ENCODE assay signal across 11 mouse cellular contexts in genomic region chr8:123037487-123037886, GRCm38 (mm10). TPM values are rescaled to one million over a fixed set of nuclear protein-coding genes. Genes with fewer than 3 reads are reported as not detected.
DNase-seq lines count a peak whose midpoint lies in the region; ATAC-seq and TF ChIP-seq lines count a peak whose summit lies in the region.
"Had no signal": no experiment of that assay in that cellular context is flagged by ENCODE, and none has a peak within 500 bp of the region (broad histone marks: within the 10 kb centered on the region; RNA-seq: fewer than 3 reads in every experiment).

No protein-coding gene starts in this region.

- H3K4me3 ChIP-seq in gastrocnemius, adult 2 months: no peak overlapping the region
- H3K4me3 ChIP-seq in thymus, adult 2 months (ENCODE audit: control insufficient read depth, insufficient read depth, low read length): no peak overlapping the region
- H3K4me3 ChIP-seq in liver, embryonic 11.5 days (ENCODE audit: low read depth, low read length): no peak overlapping the region
- no peak overlapping the region for H3K4me3 ChIP-seq in stomach, embryonic 16.5 days (replicated peaks; ENCODE audit: low read length)
- H3K4me3 ChIP-seq in forebrain, embryonic 14.5 days (ENCODE audit: low read depth, low read length): no peak overlapping the region

- H3K9ac ChIP-seq in liver, embryonic 11.5 days (ENCODE audit: low read depth, low read length): no peak overlapping the region
- H3K9ac ChIP-seq in stomach, embryonic 16.5 days (ENCODE audit: low read length): no peak overlapping the region
- H3K9ac ChIP-seq in forebrain, embryonic 14.5 days (ENCODE audit: low read length): no peak overlapping the region

- H3K4me1 ChIP-seq in thymus, adult 2 months (replicated peaks; ENCODE audit: control insufficient read depth, insufficient read depth, low read length): peaks cover 28% of the 10 kb centered on the region
- peaks cover 71% of the 10 kb centered on the region for H3K4me1 ChIP-seq in liver, embryonic 11.5 days (replicated peaks; ENCODE audit: control insufficient read depth, insufficient read depth, low read length)
- peaks cover 46% of the 10 kb centered on the region for H3K4me1 ChIP-seq in stomach, embryonic 16.5 days (ENCODE audit: control insufficient read depth, insufficient read depth, low read length)
- H3K4me1 ChIP-seq in forebrain, embryonic 14.5 days (ENCODE audit: control insufficient read depth, insufficient read depth, low read length): peaks cover 25% of the 10 kb centered on the region

- H3K27ac ChIP-seq in gastrocnemius, adult 2 months: peak overlapping the region; percentile 59
- H3K27ac ChIP-seq in thymus, adult 2 months (ENCODE audit: control insufficient read depth, insufficient read depth, low read length): peak overlapping the region; percentile 11; the same call in 1 of the 2 replicates
- peak overlapping the region; percentile 53 for H3K27ac ChIP-seq in liver, embryonic 11.5 days (ENCODE audit: low read depth, low read length)
- 0 out of 2 replicates have a peak overlapping the region, but pooled peaks have one; percentile 3 for H3K27ac ChIP-seq in stomach, embryonic 16.5 days (ENCODE audit: low read length)
- no peak overlapping the region for H3K27ac ChIP-seq in forebrain, embryonic 14.5 days (ENCODE audit: low read depth, low read length)

- intact Hi-C loops in gastrocnemius, adult 2 months (cut with DNase I): loop anchor here (5.0 kb wide), 1 partner anchor 50 kb away; no protein-coding TSS in a partner anchor

- no peak for ATAC-seq in liver, embryonic 11.5 days (replicated peaks; ENCODE audit: low FRiP score)
- no peak for ATAC-seq in stomach, embryonic 16.5 days (ENCODE audit: insufficient read depth, low FRiP score)
- ATAC-seq in forebrain, embryonic 14.5 days: no peak

- H3K9me3 ChIP-seq in liver, embryonic 11.5 days (ENCODE audit: control insufficient read depth, low read length): no peaks in the 10 kb centered on the region
- no peaks in the 10 kb centered on the region for H3K9me3 ChIP-seq in stomach, embryonic 16.5 days (replicated peaks; ENCODE audit: control insufficient read depth, low read length)
- no peaks in the 10 kb centered on the region for H3K9me3 ChIP-seq in forebrain, embryonic 14.5 days (replicated peaks; ENCODE audit: control insufficient read depth, low read length)

- no peaks in the 10 kb centered on the region for H3K36me3 ChIP-seq in thymus, adult 2 months (ENCODE audit: control insufficient read depth, insufficient read depth, low read length)
- H3K36me3 ChIP-seq in liver, embryonic 11.5 days (ENCODE audit: control insufficient read depth, insufficient read depth, low read length): no peaks in the 10 kb centered on the region
- no peaks in the 10 kb centered on the region for H3K36me3 ChIP-seq in stomach, embryonic 16.5 days (ENCODE audit: control insufficient read depth, insufficient read depth, low read length)
- H3K36me3 ChIP-seq in forebrain, embryonic 14.5 days (ENCODE audit: control insufficient read depth, insufficient read depth, low read length): no peaks in the 10 kb centered on the region

- peak overlapping the region; percentile 46 for H3K4me2 ChIP-seq in liver, embryonic 11.5 days
- H3K4me2 ChIP-seq in stomach, embryonic 16.5 days (ENCODE audit: low read depth, low read length): no peak overlapping the region
- H3K4me2 ChIP-seq in forebrain, embryonic 14.5 days (ENCODE audit: low read length): no peak overlapping the region

- no peak for DNase-seq in gastrocnemius, adult 2 months
- DNase-seq in gastrocnemius, postnatal 25 days: no peak
- no peak for DNase-seq in thymus, adult 2 months
- no peak for DNase-seq in thymus, postnatal 25 days
- no peak for DNase-seq in liver, embryonic 11.5 days (ENCODE audit: low spot score)
- no peak for DNase-seq in urinary bladder, adult 2 months (ENCODE audit: low spot score)
- no peak for DNase-seq in forebrain, embryonic 14.5 days (ENCODE audit: low spot score)
- DNase-seq: cerebellum, adult 2 months; kidney, postnatal 25 days; layer of hippocampus, postnatal 36 days had no signal

- no peak for TF ChIP-seq POLR2A in thymus, adult 2 months (IDR thresholded peaks at IDR 0.05; ENCODE audit: control insufficient read depth, extremely low read depth, insufficient read depth, low read length, poor library complexity)

- WGBS in thymus, adult 2 months: 71% methylated on average over 11 of the region's 11 CpGs
- 41% methylated on average over 11 of the region's 11 CpGs for WGBS in liver, embryonic 11.5 days
- WGBS in stomach, embryonic 16.5 days: 68% methylated on average over 11 of the region's 11 CpGs
- 86% methylated on average over 11 of the region's 11 CpGs for WGBS in forebrain, embryonic 14.5 days

- no peaks in the 10 kb centered on the region for H3K27me3 ChIP-seq in thymus, adult 2 months (ENCODE audit: control insufficient read depth, insufficient read depth, low read length)
- H3K27me3 ChIP-seq in liver, embryonic 11.5 days (replicated peaks; ENCODE audit: control insufficient read depth, insufficient read depth, low read length): no peaks in the 10 kb centered on the region
- H3K27me3 ChIP-seq in stomach, embryonic 16.5 days (ENCODE audit: control insufficient read depth, insufficient read depth, low read length): no peaks in the 10 kb centered on the region
- no peaks in the 10 kb centered on the region for H3K27me3 ChIP-seq in forebrain, embryonic 14.5 days (replicated peaks; ENCODE audit: control insufficient read depth, insufficient read depth, low read length)

- no peak for TF ChIP-seq CTCF in gastrocnemius, adult 2 months (IDR thresholded peaks at IDR 0.05)
- no peak for TF ChIP-seq CTCF in thymus, adult 2 months (IDR thresholded peaks at IDR 0.05; ENCODE audit: borderline replicate concordance, control insufficient read depth, extremely low read depth, insufficient read depth, low read length, poor library complexity)

RNA-seq across cellular contexts. Expression of gene Ankrd11, which starts 4.6 kb away (rescaled TPM):
- total RNA-seq in gastrocnemius, adult 2 months (2021): 10 to 100 TPM; 60.3 to 62.1 TPM
- 10 to 100 TPM; 43.5 to 51.1 TPM for total RNA-seq in gastrocnemius, postnatal 25 days (2021)
- polyA plus RNA-seq in thymus, adult 2 months (2012; rRNA removed): 118 and 145 TPM in 2 replicates
- 49.2 and 53.8 TPM in 2 replicates for polyA plus RNA-seq in liver, embryonic 11.5 days (2014; fragmentation: Nextera tagmentation; extraction: Ambion mirVana)
- polyA plus RNA-seq in stomach, embryonic 16.5 days (2015; fragmentation: Nextera tagmentation; extraction: Ambion mirVana): 23.1 and 24.6 TPM in 2 replicates
- polyA plus RNA-seq in urinary bladder, adult 2 months (2012; rRNA removed): 37.9 and 57.1 TPM in 2 replicates
- 32.1 and 34.9 TPM in 2 replicates for polyA plus RNA-seq in forebrain, embryonic 14.5 days (2014; fragmentation: Nextera tagmentation; extraction: Ambion mirVana)

RNA-seq across cellular contexts. Expression of gene Spg7, which starts 25.3 kb away (rescaled TPM):
- total RNA-seq in gastrocnemius, adult 2 months (2021): 10 to 100 TPM; 67.4 to 74.9 TPM
- total RNA-seq in gastrocnemius, postnatal 25 days (2021): 10 to 100 TPM; 60.5 to 66.3 TPM
- 126 and 145 TPM in 2 replicates for polyA plus RNA-seq in thymus, adult 2 months (2012; rRNA removed)
- polyA plus RNA-seq in liver, embryonic 11.5 days (2014; fragmentation: Nextera tagmentation; extraction: Ambion mirVana): 41.3 and 46.0 TPM in 2 replicates
- polyA plus RNA-seq in stomach, embryonic 16.5 days (2015; fragmentation: Nextera tagmentation; extraction: Ambion mirVana): 43.0 and 44.8 TPM in 2 replicates
- polyA plus RNA-seq in urinary bladder, adult 2 months (2012; rRNA removed): 56.0 and 63.5 TPM in 2 replicates
- polyA plus RNA-seq in forebrain, embryonic 14.5 days (2014; fragmentation: Nextera tagmentation; extraction: Ambion mirVana): 34.2 and 38.2 TPM in 2 replicates
